Mouse (Mus musculus): ENCODE data around the gene Scn2b. TPM values are rescaled to one million over a fixed set of nuclear protein-coding genes. Genes with fewer than 3 reads are reported as not detected.

Gene Scn2b
- polyA plus RNA-seq, 1 experiment from 2014 or later: 5.5 TPM

- no peaks in the 10 kb centered on the region for H3K36me3 ChIP-seq (ENCODE audit: control insufficient read depth, insufficient read depth, low read length)
- no peaks in the 10 kb centered on the region for H3K27me3 ChIP-seq (ENCODE audit: control insufficient read depth, insufficient read depth, low read length)
- 3% methylated on average over 14 of the region's 14 CpGs for WGBS
These were observed 1.9 kb upstream of the Scn2b start for GRCm38 (mm10) chr9:45115706-45116105.

GRCm38 (mm10) chr9:45116819-45117218 is 763 bp upstream of the Scn2b start:
- WGBS: 54% methylated on average over 9 of the region's 9 CpGs
- no peak overlapping the region for H3K4me3 ChIP-seq (ENCODE audit: low read depth, low read length)

More at GRCm38 (mm10) chr9:45115706-45116105, 1.9 kb upstream of the Scn2b start:
- peak; percentile 66; the same call in 1 of the 2 replicates for ATAC-seq (ENCODE audit: insufficient number of reproducible peaks, insufficient read depth, low FRiP score, low read depth)
- peak overlapping the region; percentile 58 for H3K4me2 ChIP-seq (replicated peaks; ENCODE audit: low read depth, low read length)
- H3K4me3 ChIP-seq (ENCODE audit: low read depth, low read length): peak overlapping the region; percentile 28; the same call in 1 of the 2 replicates
- H3K9ac ChIP-seq (replicated peaks; ENCODE audit: low read depth, low read length): no peak overlapping the region; the same call in 1 of the 2 replicates
- no peak overlapping the region for H3K27ac ChIP-seq (ENCODE audit: low read length)
- H3K4me1 ChIP-seq (ENCODE audit: control insufficient read depth, insufficient read depth, low read length): peaks cover 8% of the 10 kb centered on the region; the same call in 1 of the 2 replicates
- H3K9me3 ChIP-seq (ENCODE audit: control insufficient read depth, low read depth, low read length): no peaks in the 10 kb centered on the region

GRCm38 (mm10) chr9:45118552-45118951 is 970 bp downstream of the Scn2b start:
- Histone ChIP-seq H3K27me3 (ENCODE audit: control insufficient read depth, insufficient read depth, low read length) (no peaks in the 10 kb centered on the region), H3K9ac (replicated peaks; ENCODE audit: low read depth, low read length) (peak overlapping the region; percentile 58; the same call in 1 of the 2 replicates), H3K9me3 (ENCODE audit: control insufficient read depth, low read depth, low read length) (no peaks in the 10 kb centered on the region), H3K4me3 (ENCODE audit: low read depth, low read length) (peak overlapping the region; percentile 67), H3K27ac (ENCODE audit: low read length) (no peak overlapping the region), H3K4me2 (replicated peaks; ENCODE audit: low read depth, low read length) (peak overlapping the region; percentile 78), H3K4me1 (ENCODE audit: control insufficient read depth, insufficient read depth, low read length) (peaks cover 16% of the 10 kb centered on the region; the same call in 1 of the 2 replicates), H3K36me3 (ENCODE audit: control insufficient read depth, insufficient read depth, low read length) (no peaks in the 10 kb centered on the region)
- WGBS: 20% methylated on average over 10 of the region's 10 CpGs
- no peak for ATAC-seq (ENCODE audit: insufficient number of reproducible peaks, insufficient read depth, low FRiP score, low read depth)

More at GRCm38 (mm10) chr9:45116819-45117218, 763 bp upstream of the Scn2b start:
- H3K4me2 ChIP-seq (replicated peaks; ENCODE audit: low read depth, low read length): no peak overlapping the region
- H3K9ac ChIP-seq (replicated peaks; ENCODE audit: low read depth, low read length): no peak overlapping the region
- no peak overlapping the region for H3K27ac ChIP-seq (ENCODE audit: low read length)
- no peak for ATAC-seq (ENCODE audit: insufficient number of reproducible peaks, insufficient read depth, low FRiP score, low read depth)
- H3K9me3 ChIP-seq (ENCODE audit: control insufficient read depth, low read depth, low read length): no peaks in the 10 kb centered on the region
- peaks cover 8% of the 10 kb centered on the region; the same call in 1 of the 2 replicates for H3K4me1 ChIP-seq (ENCODE audit: control insufficient read depth, insufficient read depth, low read length)
- H3K27me3 ChIP-seq (ENCODE audit: control insufficient read depth, insufficient read depth, low read length): no peaks in the 10 kb centered on the region
- no peaks in the 10 kb centered on the region for H3K36me3 ChIP-seq (ENCODE audit: control insufficient read depth, insufficient read depth, low read length)

- Histone ChIP-seq H3K9ac (replicated peaks; ENCODE audit: low read depth, low read length) (no peak overlapping the region), H3K4me1 (ENCODE audit: control insufficient read depth, insufficient read depth, low read length) (peaks cover 16% of the 10 kb centered on the region; the same call in 1 of the 2 replicates), H3K27me3 (ENCODE audit: control insufficient read depth, insufficient read depth, low read length) (no peaks in the 10 kb centered on the region), H3K9me3 (ENCODE audit: control insufficient read depth, low read depth, low read length) (no peaks in the 10 kb centered on the region), H3K4me2 (replicated peaks; ENCODE audit: low read depth, low read length) (peak overlapping the region; percentile 78; the same call in 1 of the 2 replicates), H3K4me3 (ENCODE audit: low read depth, low read length) (no peak overlapping the region), H3K36me3 (ENCODE audit: control insufficient read depth, insufficient read depth, low read length) (no peaks in the 10 kb centered on the region), H3K27ac (ENCODE audit: low read length) (no peak overlapping the region)
- WGBS: 89% methylated on average over 8 of the region's 8 CpGs
- ATAC-seq (ENCODE audit: insufficient number of reproducible peaks, insufficient read depth, low FRiP score, low read depth): no peak
These were observed 1.9 kb downstream of the Scn2b start for GRCm38 (mm10) chr9:45119316-45119953.

- H3K4me2 ChIP-seq (replicated peaks; ENCODE audit: low read depth, low read length): no peak overlapping the region
- no peaks in the 10 kb centered on the region for H3K27me3 ChIP-seq (ENCODE audit: control insufficient read depth, insufficient read depth, low read length)
- no peak overlapping the region for H3K9ac ChIP-seq (replicated peaks; ENCODE audit: low read depth, low read length)
- peaks cover 16% of the 10 kb centered on the region; the same call in 1 of the 2 replicates for H3K4me1 ChIP-seq (ENCODE audit: control insufficient read depth, insufficient read depth, low read length)
- H3K27ac ChIP-seq (ENCODE audit: low read length): no peak overlapping the region
- no peak overlapping the region for H3K4me3 ChIP-seq (ENCODE audit: low read depth, low read length)
- H3K9me3 ChIP-seq (ENCODE audit: control insufficient read depth, low read depth, low read length): no peaks in the 10 kb centered on the region
- ATAC-seq (ENCODE audit: insufficient number of reproducible peaks, insufficient read depth, low FRiP score, low read depth): no peak
- 88% methylated on average over 14 of the region's 14 CpGs for WGBS
- H3K36me3 ChIP-seq (ENCODE audit: control insufficient read depth, insufficient read depth, low read length): no peaks in the 10 kb centered on the region
These were observed 2.5 kb downstream of the Scn2b start for GRCm38 (mm10) chr9:45119954-45120530.

- no peaks in the 10 kb centered on the region for H3K27me3 ChIP-seq (ENCODE audit: control insufficient read depth, insufficient read depth, low read length)
- no peak overlapping the region for H3K4me2 ChIP-seq (replicated peaks; ENCODE audit: low read depth, low read length)
- no peak overlapping the region for H3K9ac ChIP-seq (replicated peaks; ENCODE audit: low read depth, low read length)
- H3K36me3 ChIP-seq (ENCODE audit: control insufficient read depth, insufficient read depth, low read length): no peaks in the 10 kb centered on the region
- WGBS: 85% methylated on average over 6 of the region's 6 CpGs
- no peak overlapping the region for H3K4me3 ChIP-seq (ENCODE audit: low read depth, low read length)
- H3K4me1 ChIP-seq (ENCODE audit: control insufficient read depth, insufficient read depth, low read length): peaks cover 11% of the 10 kb centered on the region; the same call in 1 of the 2 replicates
- no peaks in the 10 kb centered on the region for H3K9me3 ChIP-seq (ENCODE audit: control insufficient read depth, low read depth, low read length)
- ATAC-seq (ENCODE audit: insufficient number of reproducible peaks, insufficient read depth, low FRiP score, low read depth): no peak
- H3K27ac ChIP-seq (ENCODE audit: low read length): no peak overlapping the region
These were observed 3.0 kb downstream of the Scn2b start for GRCm38 (mm10) chr9:45120567-45120966.

- Histone ChIP-seq H3K9me3 (ENCODE audit: control insufficient read depth, low read depth, low read length) (no peaks in the 10 kb centered on the region), H3K4me2 (replicated peaks; ENCODE audit: low read depth, low read length) (no peak overlapping the region), H3K27ac (ENCODE audit: low read length) (no peak overlapping the region), H3K9ac (replicated peaks; ENCODE audit: low read depth, low read length) (no peak overlapping the region), H3K36me3 (ENCODE audit: control insufficient read depth, insufficient read depth, low read length) (no peaks in the 10 kb centered on the region), H3K27me3 (ENCODE audit: control insufficient read depth, insufficient read depth, low read length) (no peaks in the 10 kb centered on the region), H3K4me3 (ENCODE audit: low read depth, low read length) (no peak overlapping the region), H3K4me1 (ENCODE audit: control insufficient read depth, insufficient read depth, low read length) (peaks cover 10% of the 10 kb centered on the region; the same call in 1 of the 2 replicates)
- WGBS: 65% methylated on average over 6 of the region's 6 CpGs
- no peak for ATAC-seq (ENCODE audit: insufficient number of reproducible peaks, insufficient read depth, low FRiP score, low read depth)
These were observed 3.4 kb downstream of the Scn2b start for GRCm38 (mm10) chr9:45121001-45121400.

- Histone ChIP-seq H3K36me3 (ENCODE audit: control insufficient read depth, insufficient read depth, low read length) (no peaks in the 10 kb centered on the region), H3K27me3 (ENCODE audit: control insufficient read depth, insufficient read depth, low read length) (no peaks in the 10 kb centered on the region), H3K4me2 (replicated peaks; ENCODE audit: low read depth, low read length) (peak overlapping the region; percentile 39), H3K27ac (ENCODE audit: low read length) (peak overlapping the region; percentile 2; the same call in 1 of the 2 replicates), H3K9ac (replicated peaks; ENCODE audit: low read depth, low read length) (no peak overlapping the region), H3K9me3 (ENCODE audit: control insufficient read depth, low read depth, low read length) (no peaks in the 10 kb centered on the region), H3K4me3 (ENCODE audit: low read depth, low read length) (peak overlapping the region; percentile 8; the same call in 1 of the 2 replicates), H3K4me1 (ENCODE audit: control insufficient read depth, insufficient read depth, low read length) (peaks cover 8% of the 10 kb centered on the region; the same call in 1 of the 2 replicates)
- WGBS: 6% methylated on average over 10 of the region's 10 CpGs
- ATAC-seq (ENCODE audit: insufficient number of reproducible peaks, insufficient read depth, low FRiP score, low read depth): peak; percentile 42; the same call in 1 of the 2 replicates
These were observed 4.2 kb downstream of the Scn2b start for GRCm38 (mm10) chr9:45121769-45122168.
